Mouse (Mus musculus) heart, embryonic 12.5 days (tissue): ENCODE measurements around the gene Prkch. TPM values are rescaled to one million over a fixed set of nuclear protein-coding genes. Genes with fewer than 3 reads are reported as not detected.
A peak's percentile ranks its signal among the peaks of the same experiment; 100 is the strongest.
"Not testable (repeated sequence)": the region's sequence is repeated elsewhere in the genome, so short reads cannot be mapped to it uniquely, and the experiment has no call there.

ENCODE experiments used
- ATAC-seq: fragments of 200-750 bp; cut with Nextera tagmentation; 2 replicates; pipeline ENCODE4 v1.8.0; 2017; ENCODE audit warnings: moderate TSS enrichment, moderate library complexity; ENCODE audit not compliant: insufficient number of reproducible peaks, low FRiP score
- H3K27ac ChIP-seq: fragments of 300-500 bp; sonication (generic); 2 replicates; pipeline ENCODE4 v1.5.1; 2016; ENCODE audit warnings: mild to moderate bottlenecking, moderate library complexity; ENCODE audit not compliant: poor library complexity, severe bottlenecking
- H3K27me3 ChIP-seq: fragments of 300-500 bp; sonication (generic); replicated peaks from 2 replicates; pipeline ENCODE4 v1.6.1; 2016; ENCODE audit warnings: mild to moderate bottlenecking, moderate library complexity
- H3K36me3 ChIP-seq: fragments of 300-500 bp; sonication (generic); 2 replicates; pipeline ENCODE4 v1.6.1; 2016; ENCODE audit warnings: mild to moderate bottlenecking, moderate library complexity
- H3K4me1 ChIP-seq: fragments of 300-500 bp; sonication (generic); replicated peaks from 2 replicates; pipeline ENCODE4 v1.6.1; 2016; ENCODE audit warnings: mild to moderate bottlenecking
- H3K4me2 ChIP-seq: fragments of 300-500 bp; sonication (generic); 2 replicates; pipeline ENCODE4 v1.6.1; 2016; ENCODE audit warnings: mild to moderate bottlenecking, moderate library complexity
- H3K4me3 ChIP-seq: fragments of 300-500 bp; sonication (generic); 2 replicates; pipeline ENCODE4 v1.5.1; 2016; ENCODE audit warnings: mild to moderate bottlenecking
- H3K9ac ChIP-seq: fragments of 300-500 bp; sonication (generic); 2 replicates; pipeline ENCODE4 v1.6.1; 2016; ENCODE audit warnings: mild to moderate bottlenecking, moderate library complexity
- H3K9me3 ChIP-seq: fragments of 300-500 bp; sonication (generic); replicated peaks from 2 replicates; pipeline ENCODE4 v1.6.1; 2016; ENCODE audit warnings: mild to moderate bottlenecking, moderate library complexity
- WGBS: fragments of 180-500 bp; shearing (Covaris S2); methylation state at CpG from one replicate; pipeline ENCODE4 v1.1.7; 2016; 5-methylcytosine and 5-hydroxymethylcytosine counted together
- polyA plus RNA-seq: library from polyadenylated mRNA; unstranded; fragments of >200 nt; fragmentation: Nextera tagmentation; extraction: Ambion mirVana; gene quantifications from 2 replicates; pipeline ENCODE4 v1.2.1, GENCODE M21; 2016

Gene Prkch
- polyA plus RNA-seq, 1 experiment from 2014 or later, result 19.5 TPM

DNA sequence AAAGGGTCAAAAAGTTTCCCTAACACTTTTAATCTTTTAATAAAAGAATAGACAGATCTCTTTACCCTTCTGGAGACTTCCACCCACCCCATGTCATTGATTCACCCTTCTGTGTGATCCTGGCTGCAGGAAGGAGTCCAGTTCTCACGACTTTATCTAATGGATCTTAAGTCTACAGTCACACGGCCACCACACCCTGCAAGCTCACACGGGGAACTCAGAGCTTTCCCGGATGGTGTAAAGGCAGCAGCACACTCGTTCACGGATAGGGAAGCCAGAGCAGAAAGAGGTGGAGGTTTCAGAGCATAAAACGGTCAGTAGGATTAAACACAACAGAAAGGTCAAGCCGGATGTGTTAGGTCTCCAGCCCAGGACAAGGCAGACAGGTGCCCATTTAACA is 36.3 kb upstream of the Prkch start:
- no peak for ATAC-seq
- Histone ChIP-seq H3K36me3 (no peaks in the 10 kb centered on the region), H3K27me3 (peaks cover 70% of the 10 kb centered on the region), H3K9me3 (no peaks in the 10 kb centered on the region), H3K4me3 (no peak overlapping the region), H3K27ac (no peak overlapping the region), H3K4me1 (peaks cover 15% of the 10 kb centered on the region), H3K4me2 (no peak overlapping the region), H3K9ac (no peak overlapping the region)
- WGBS, result 69% methylated on average over 8 of the region's 8 CpGs

DNA sequence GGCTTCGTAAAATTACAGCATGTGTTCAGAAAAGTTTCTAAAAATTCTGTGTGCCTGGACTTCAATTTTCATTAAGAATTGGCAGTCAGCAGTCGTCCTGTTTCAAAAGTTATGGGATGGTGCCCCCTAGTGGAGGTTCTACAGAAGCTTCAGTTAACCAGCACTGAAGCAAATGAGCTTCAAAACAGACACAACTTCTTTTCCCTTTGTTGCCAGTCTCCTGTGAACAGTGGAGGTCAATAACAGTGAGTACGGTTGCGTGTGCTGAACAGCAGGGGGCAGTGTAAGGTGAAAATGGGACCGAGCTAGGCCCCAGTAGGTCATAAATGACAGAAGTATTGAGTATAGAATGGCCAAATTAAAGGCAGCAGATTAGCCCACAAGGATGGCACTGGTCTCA is 30.4 kb upstream of the Prkch start:
- Histone ChIP-seq H3K4me3 (no peak overlapping the region), H3K27me3 (peaks cover 18% of the 10 kb centered on the region), H3K4me2 (no peak overlapping the region), H3K9ac (no peak overlapping the region), H3K27ac (no peak overlapping the region), H3K4me1 (no peaks in the 10 kb centered on the region), H3K36me3 (no peaks in the 10 kb centered on the region), H3K9me3 (no peaks in the 10 kb centered on the region)
- WGBS, result 4% methylated on average over 5 of the region's 5 CpGs
- no peak for ATAC-seq

DNA sequence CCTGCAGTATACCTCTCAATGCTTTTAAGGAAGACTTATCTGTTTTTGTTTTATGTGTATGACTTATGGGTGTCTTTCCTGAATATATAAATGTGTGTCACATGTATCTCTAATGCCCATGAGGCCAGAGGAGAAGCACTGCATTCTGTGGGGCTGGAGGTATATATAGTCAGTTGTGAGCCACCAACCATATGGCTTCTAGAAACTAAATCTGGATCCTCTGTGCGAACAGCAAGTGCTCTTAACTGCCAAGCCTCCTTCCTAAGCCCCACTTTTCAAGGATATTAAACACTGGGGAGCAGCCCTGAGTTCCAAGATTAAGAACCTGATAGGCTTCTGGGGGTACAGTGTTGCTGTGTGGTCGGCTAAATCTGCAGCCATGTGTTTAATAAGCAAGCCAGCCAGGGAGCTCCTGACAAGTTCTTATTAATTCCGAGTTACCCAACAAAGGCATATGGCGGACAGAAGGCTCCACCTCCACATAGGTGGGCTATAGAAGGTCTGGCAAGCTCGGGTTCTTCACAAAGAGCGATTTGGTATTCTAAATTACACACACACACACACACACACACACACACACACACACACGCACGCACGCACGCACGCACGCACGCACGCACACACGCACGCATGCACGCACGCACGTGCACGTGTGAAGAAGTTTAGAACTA is 25.9 kb upstream of the Prkch start:
- Histone ChIP-seq H3K27me3 (no peaks in the 10 kb centered on the region), H3K4me3 (no peak overlapping the region), H3K4me1 (no peaks in the 10 kb centered on the region), H3K27ac (no peak overlapping the region), H3K4me2 (no peak overlapping the region), H3K9me3 (0 out of 2 replicates have a peak, but pooled peaks cover 4% of the 10 kb centered on the region), H3K9ac (no peak overlapping the region), H3K36me3 (no peaks in the 10 kb centered on the region)
- ATAC-seq, result no peak
- WGBS, result 91% methylated on average over 20 of the region's 20 CpGs

DNA sequence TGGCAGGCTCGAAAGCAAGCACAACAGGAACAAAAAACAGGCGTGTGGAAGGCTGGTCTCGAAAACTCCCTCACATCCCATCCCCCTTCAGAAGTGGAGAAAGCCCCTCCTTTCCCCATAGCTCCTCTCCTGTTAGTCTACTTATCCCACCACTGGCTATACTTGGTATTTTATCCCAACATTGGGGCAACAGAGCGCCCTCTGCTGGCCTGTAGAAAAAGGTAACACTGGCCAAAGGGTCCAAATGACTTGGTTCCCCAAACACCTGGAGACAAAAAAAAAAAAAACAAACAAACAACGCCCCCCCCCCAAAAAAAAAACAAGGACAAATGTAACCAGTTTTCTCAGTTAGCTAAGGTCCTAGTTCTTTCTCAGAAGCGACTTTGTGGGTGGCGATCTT is 24.5 kb upstream of the Prkch start:
- Histone ChIP-seq H3K9me3 (0 out of 2 replicates have a peak, but pooled peaks cover 4% of the 10 kb centered on the region), H3K9ac (no peak overlapping the region), H3K4me3 (no peak overlapping the region), H3K4me2 (no peak overlapping the region), H3K27ac (no peak overlapping the region), H3K27me3 (no peaks in the 10 kb centered on the region), H3K36me3 (no peaks in the 10 kb centered on the region), H3K4me1 (no peaks in the 10 kb centered on the region)
- WGBS, result 46% methylated on average over 7 of the region's 7 CpGs
- no peak for ATAC-seq

DNA sequence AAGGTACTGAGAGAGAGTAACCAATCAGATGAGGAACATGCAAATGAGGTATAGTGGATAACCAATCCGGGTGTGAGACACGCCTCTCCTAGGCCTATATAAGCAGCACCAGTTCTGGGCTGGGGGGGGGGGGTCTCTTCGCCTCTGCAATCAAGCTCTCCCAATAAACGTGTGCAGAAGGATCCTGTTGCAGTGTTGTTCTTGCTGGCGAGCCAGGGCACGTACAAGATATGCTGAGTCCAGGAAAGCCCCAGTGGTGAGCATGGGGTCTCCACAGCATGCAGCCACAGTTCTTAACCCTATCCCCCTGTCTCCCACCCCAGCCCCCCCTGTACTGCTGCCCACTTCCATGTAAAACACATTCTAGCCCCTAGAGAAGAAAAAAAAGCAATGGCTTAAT is 21.5 kb upstream of the Prkch start:
- H3K9ac ChIP-seq, H3K4me2 ChIP-seq, H3K9me3 ChIP-seq, H3K27me3 ChIP-seq, H3K36me3 ChIP-seq, H3K4me3 ChIP-seq, ATAC-seq, H3K27ac ChIP-seq, H3K4me1 ChIP-seq: not testable (repeated sequence)
- 82% methylated on average over 6 of the region's 6 CpGs for WGBS

DNA sequence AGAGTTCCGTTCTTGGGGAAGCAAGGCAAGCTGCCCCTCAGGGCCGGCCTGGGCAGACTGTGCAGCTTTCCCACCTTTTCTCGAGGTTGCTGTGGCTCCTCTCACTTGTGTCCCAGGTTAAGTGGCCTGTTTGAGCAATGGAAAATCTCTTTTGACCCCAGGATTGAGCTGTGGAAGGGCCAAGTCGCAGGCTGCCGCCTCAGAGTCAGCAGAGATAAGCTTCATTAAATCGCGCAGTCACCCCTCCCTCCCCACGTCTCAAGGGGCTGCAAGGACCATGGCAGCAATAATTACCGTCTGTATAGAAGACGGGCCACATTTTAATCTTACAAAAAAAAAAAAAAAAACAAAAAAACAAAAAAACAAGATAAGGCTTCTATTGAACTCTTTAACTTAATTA is 20.4 kb upstream of the Prkch start:
- Histone ChIP-seq H3K27ac (no peak overlapping the region), H3K36me3 (no peaks in the 10 kb centered on the region), H3K27me3 (no peaks in the 10 kb centered on the region; the same call in 1 of the 2 replicates), H3K9me3 (0 out of 2 replicates have a peak, but pooled peaks cover 4% of the 10 kb centered on the region), H3K4me3 (no peak overlapping the region), H3K4me2 (no peak overlapping the region), H3K4me1 (peaks cover 4% of the 10 kb centered on the region; the same call in 1 of the 2 replicates), H3K9ac (peak overlapping the region; percentile 40; the same call in 1 of the 2 replicates)
- 12% methylated on average over 10 of the region's 10 CpGs for WGBS
- ATAC-seq, result no peak

DNA sequence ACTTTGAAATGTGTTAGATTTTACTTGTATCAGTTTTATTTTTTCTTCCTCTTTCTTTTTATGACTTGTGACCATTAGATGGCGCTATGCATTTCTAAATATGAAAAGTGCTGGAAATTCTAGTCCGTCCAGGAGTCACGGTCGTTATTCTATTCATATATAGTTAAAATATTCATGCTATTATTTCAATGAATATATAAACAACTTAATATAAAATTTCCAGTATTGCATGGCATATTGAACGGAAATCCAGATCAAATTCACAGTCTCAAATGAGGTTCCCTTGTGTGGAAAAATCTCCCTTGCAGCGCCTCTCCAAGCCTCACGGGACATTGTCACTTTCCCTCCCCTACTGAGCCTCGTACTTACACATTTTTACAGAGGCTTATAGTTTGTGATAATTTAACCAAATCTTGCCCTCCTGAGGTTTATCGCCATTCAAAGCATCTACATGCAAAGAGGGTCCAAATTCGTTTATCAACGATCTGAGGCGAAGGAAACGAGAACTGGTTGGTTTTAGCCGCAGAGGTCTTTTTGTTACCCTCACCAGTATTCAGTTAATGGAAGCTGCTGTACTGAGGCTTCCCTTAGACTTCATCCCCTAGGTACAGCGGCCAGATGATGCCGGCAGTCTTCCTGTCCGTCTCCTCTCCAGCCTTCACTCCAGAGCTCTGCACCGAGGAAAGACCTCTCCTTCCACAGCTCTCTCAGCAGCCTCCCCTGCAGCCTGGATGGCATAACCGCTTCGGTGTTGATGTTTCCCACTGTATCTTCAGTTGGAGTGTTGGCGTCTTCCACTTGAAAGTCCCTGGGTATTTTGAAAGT is 19.6 kb upstream of the Prkch start:
- Histone ChIP-seq H3K4me3 (peak overlapping the region; percentile 38), H3K4me2 (peak overlapping the region; percentile 76), H3K9me3 (0 out of 2 replicates have a peak, but pooled peaks cover 4% of the 10 kb centered on the region), H3K36me3 (no peaks in the 10 kb centered on the region), H3K9ac (peak overlapping the region; percentile 60), H3K27ac (no peak overlapping the region), H3K27me3 (no peaks in the 10 kb centered on the region; the same call in 1 of the 2 replicates), H3K4me1 (peaks cover 4% of the 10 kb centered on the region; the same call in 1 of the 2 replicates)
- WGBS, result 12% methylated on average over 21 of the region's 21 CpGs
- ATAC-seq, result no peak; the same call in 1 of the 2 replicates

DNA sequence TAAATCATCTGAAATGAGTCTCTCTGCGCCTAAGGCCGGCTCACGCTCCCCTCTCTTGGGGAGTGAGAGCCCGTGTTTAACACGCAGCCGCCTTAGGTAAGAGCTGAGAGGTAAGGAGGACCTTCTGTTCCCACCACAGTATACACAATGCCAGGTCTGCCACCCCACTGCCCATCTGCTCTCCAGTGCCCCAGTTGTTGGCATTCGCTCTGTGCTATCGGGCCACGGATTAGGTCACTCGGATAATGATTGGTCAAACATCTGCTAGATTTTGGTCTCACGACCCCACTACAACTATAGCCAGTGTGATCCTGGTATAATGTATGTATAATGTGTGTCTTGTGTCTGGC is 19.0 kb upstream of the Prkch start:
- peak overlapping the region; percentile 76 for H3K4me2 ChIP-seq
- H3K4me3 ChIP-seq, result peak overlapping the region; percentile 38
- ATAC-seq, result no peak
- WGBS, result 60% methylated on average over 11 of the region's 11 CpGs
- H3K9ac ChIP-seq, result peak overlapping the region; percentile 60; the same call in 1 of the 2 replicates
- peaks cover 4% of the 10 kb centered on the region; the same call in 1 of the 2 replicates for H3K4me1 ChIP-seq
- H3K27ac ChIP-seq, result no peak overlapping the region
- H3K27me3 ChIP-seq, result no peaks in the 10 kb centered on the region; the same call in 1 of the 2 replicates
- no peaks in the 10 kb centered on the region for H3K36me3 ChIP-seq
- 0 out of 2 replicates have a peak, but pooled peaks cover 4% of the 10 kb centered on the region for H3K9me3 ChIP-seq

DNA sequence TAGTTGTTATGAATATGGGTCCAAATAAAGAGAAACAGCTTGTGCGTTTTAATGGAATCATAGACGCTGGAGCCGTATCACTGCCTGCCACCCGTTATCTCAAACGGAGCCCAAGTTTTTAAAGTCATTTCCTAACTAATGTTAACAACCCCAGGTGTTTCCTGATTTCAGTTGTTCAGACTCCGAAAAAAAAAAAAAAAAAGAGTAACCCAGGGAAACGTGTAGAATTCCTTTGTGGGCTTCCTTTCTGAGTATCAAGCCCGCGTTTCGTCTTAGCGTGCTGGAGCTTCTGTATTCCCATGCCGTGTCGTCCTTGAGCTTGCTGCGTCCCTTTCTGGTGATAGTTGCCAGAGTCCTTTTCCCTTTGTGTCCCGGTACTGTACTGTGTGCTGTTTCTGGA is 10.0 kb upstream of the Prkch start:
- WGBS, result 38% methylated on average over 15 of the region's 15 CpGs
- no peak overlapping the region for H3K9ac ChIP-seq
- H3K9me3 ChIP-seq, result no peaks in the 10 kb centered on the region

DNA sequence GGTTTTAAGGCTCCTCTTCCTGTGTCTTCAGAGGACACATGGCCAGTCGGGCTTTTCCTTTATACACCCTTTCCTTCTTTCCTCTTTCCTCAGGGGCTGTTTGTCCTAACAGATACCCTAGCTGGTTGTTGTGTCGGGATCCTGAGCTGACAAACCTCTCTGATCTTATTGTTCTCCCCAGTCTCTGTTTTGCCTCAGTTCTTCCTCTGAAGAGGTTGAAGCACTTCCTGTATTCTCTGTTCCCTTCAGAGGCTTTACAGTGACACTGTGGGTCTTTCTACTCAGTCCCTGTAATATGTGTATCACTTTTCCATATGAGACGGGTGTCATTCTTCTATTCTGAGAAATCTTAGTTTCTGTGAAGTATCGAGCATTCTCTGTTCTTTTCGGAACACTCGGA is 6.5 kb upstream of the Prkch start:
- Histone ChIP-seq H3K27ac (no peak overlapping the region), H3K4me1 (0 out of 2 replicates have a peak, but pooled peaks cover 5% of the 10 kb centered on the region), H3K4me2 (no peak overlapping the region), H3K4me3 (no peak overlapping the region), H3K27me3 (no peaks in the 10 kb centered on the region; the same call in 1 of the 2 replicates), H3K36me3 (no peaks in the 10 kb centered on the region), H3K9ac (no peak overlapping the region), H3K9me3 (no peaks in the 10 kb centered on the region)
- no peak for ATAC-seq
- 57% methylated on average over 6 of the region's 6 CpGs for WGBS

More for the DNA sequence above, 10.0 kb upstream of the Prkch start:
- ATAC-seq, result peak; percentile 45; the same call in 1 of the 2 replicates
- no peak overlapping the region for H3K27ac ChIP-seq
- no peak overlapping the region for H3K4me3 ChIP-seq
- no peaks in the 10 kb centered on the region; the same call in 1 of the 2 replicates for H3K27me3 ChIP-seq
- H3K4me1 ChIP-seq, result 0 out of 2 replicates have a peak, but pooled peaks cover 5% of the 10 kb centered on the region
- H3K4me2 ChIP-seq, result peak overlapping the region; percentile 37
- no peaks in the 10 kb centered on the region for H3K36me3 ChIP-seq

DNA sequence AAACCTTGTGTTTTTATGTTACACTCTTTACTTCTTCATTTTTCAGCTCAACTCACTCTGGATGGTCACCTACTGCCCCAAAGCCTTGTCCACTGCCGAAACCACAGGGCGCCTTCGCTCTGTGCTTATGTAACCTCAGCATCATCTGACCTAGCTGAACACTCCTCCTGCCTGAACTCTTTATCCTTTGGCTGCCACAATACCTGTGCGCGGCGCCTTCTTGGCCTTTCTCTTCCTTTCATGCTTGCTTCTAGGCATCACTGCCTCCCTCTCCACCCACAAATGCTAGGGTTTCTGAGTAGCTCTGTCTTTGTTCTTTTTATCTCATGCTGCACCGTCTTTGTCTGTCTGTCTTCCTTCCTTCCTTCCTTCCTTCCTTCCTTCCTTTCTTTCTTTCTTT is 3.8 kb upstream of the Prkch start:
- H3K27me3 ChIP-seq, result no peaks in the 10 kb centered on the region
- H3K4me2 ChIP-seq, result no peak overlapping the region
- no peak overlapping the region for H3K9ac ChIP-seq
- H3K27ac ChIP-seq, result no peak overlapping the region
- 74% methylated on average over 7 of the region's 7 CpGs for WGBS
- ATAC-seq, result no peak
- 0 out of 2 replicates have a peak, but pooled peaks cover 12% of the 10 kb centered on the region for H3K4me1 ChIP-seq
- H3K4me3 ChIP-seq, result no peak overlapping the region
- no peaks in the 10 kb centered on the region for H3K9me3 ChIP-seq
- no peaks in the 10 kb centered on the region for H3K36me3 ChIP-seq
